Mouse (Mus musculus): ENCODE measurements around the gene Hacd4.

Hacd4 gene

GRCm38 (mm10) chr4:88350910-88351309 is 87.8 kb downstream of the Hacd4 start:
- in situ Hi-C loops (cut with MboI, MseI): loop anchor here in 1 of 2 experiments (5.0 kb wide), 1 partner anchor 314 kb away; no protein-coding TSS in a partner anchor

Data from T-helper 17 cell (primary cell).